In genomic region chr9:9673277-9674049, GRCm38 (mm10) we compare ENCODE assay signal across 10 mouse cellular contexts.
DNase-seq lines count a peak whose midpoint lies in the region; ATAC-seq lines count a peak whose summit lies in the region.
"Had no signal": no experiment of that assay in that cellular context is flagged by ENCODE, and none has a peak within 500 bp of the region (broad histone marks: within the 10 kb centered on the region; RNA-seq: fewer than 3 reads in every experiment).

No protein-coding gene starts in this region.

- peaks cover 14% of the 10 kb centered on the region; the same call in 1 of the 2 replicates for H3K4me1 ChIP-seq in forebrain, embryonic 15.5 days
- H3K4me1 ChIP-seq in hindbrain, embryonic 15.5 days (replicated peaks), result peaks cover 7% of the 10 kb centered on the region

- H3K27ac ChIP-seq in forebrain, embryonic 15.5 days (replicated peaks), result no peak overlapping the region
- H3K27ac ChIP-seq in hindbrain, embryonic 15.5 days (replicated peaks), result no peak overlapping the region

- 10% methylated on average over 13 of the region's 13 CpGs for WGBS in forebrain, embryonic 15.5 days
- WGBS in hindbrain, embryonic 15.5 days, result 3% methylated on average over 13 of the region's 13 CpGs

- no peaks in the 10 kb centered on the region for H3K27me3 ChIP-seq in forebrain, embryonic 15.5 days
- H3K27me3 ChIP-seq in hindbrain, embryonic 15.5 days, result no peaks in the 10 kb centered on the region; the same call in 1 of the 2 replicates
- H3K27me3 ChIP-seq: CH12.LX had no signal

- 0 out of 2 replicates have a peak overlapping the region, but pooled peaks have one; percentile 1 for H3K4me2 ChIP-seq in forebrain, embryonic 15.5 days (replicated peaks)
- peak overlapping the region; percentile 23; the same call in 1 of the 2 replicates for H3K4me2 ChIP-seq in hindbrain, embryonic 15.5 days

- H3K9ac ChIP-seq in forebrain, embryonic 15.5 days (replicated peaks), result no peak overlapping the region
- H3K9ac ChIP-seq in hindbrain, embryonic 15.5 days, result no peak overlapping the region

- peak; percentile 55; the same call in 1 of the 2 replicates for ATAC-seq in frontal cortex, adult (ENCODE audit: low TSS enrichment)
- peak; percentile 83 for ATAC-seq in forebrain, embryonic 15.5 days (replicated peaks)
- peak; percentile 87 for ATAC-seq in hindbrain, embryonic 15.5 days (ENCODE audit: low FRiP score, low read depth)
- no peak for ATAC-seq in monocyte, adult 5-6 weeks (replicated peaks; ENCODE audit: insufficient number of reproducible peaks, low FRiP score, low TSS enrichment, poor library complexity, severe bottlenecking)

- no peaks in the 10 kb centered on the region for H3K36me3 ChIP-seq in forebrain, embryonic 15.5 days
- no peaks in the 10 kb centered on the region for H3K36me3 ChIP-seq in hindbrain, embryonic 15.5 days

- H3K9me3 ChIP-seq in forebrain, embryonic 15.5 days, result no peaks in the 10 kb centered on the region
- H3K9me3 ChIP-seq in hindbrain, embryonic 15.5 days, result no peaks in the 10 kb centered on the region

- H3K4me3 ChIP-seq in forebrain, embryonic 15.5 days, result no peak overlapping the region
- no peak overlapping the region for H3K4me3 ChIP-seq in hindbrain, embryonic 15.5 days

- no peak for DNase-seq in frontal cortex, postnatal 10 days (ENCODE audit: low spot score in 2 of 2)
- peak; percentile 86 for DNase-seq in Muller cell, postnatal 12 days (ENCODE audit: inconsistent ontology term)
- DNase-seq in thymus, adult 18-20 months, result no peak
- no peak for DNase-seq in thymus, postnatal 25 days
- DNase-seq: thymus, postnatal 36 days had no signal
